Mouse (Mus musculus) Patski (cell line): ENCODE measurements around the gene Yipf2. TPM values are rescaled to one million over a fixed set of nuclear protein-coding genes. Genes with fewer than 3 reads are reported as not detected.
A peak's percentile ranks its signal among the peaks of the same experiment; 100 is the strongest.

Source experiments
- ATAC-seq: fragments of 100-300 bp; one replicate; pipeline ENCODE4 v1.8.0; 2021
- CTCF ChIA-PET: fragments of 350-600 bp; sonication (Branson Sonifier 250); formaldehyde crosslinking; loops from one replicate; lab custom pipeline; 2022; ENCODE audit warnings: inconsistent platforms; lab: Charles Lee
- POLR2A ChIA-PET: fragments of 350-600 bp; sonication (Branson Sonifier 250); formaldehyde crosslinking; loops from one replicate; lab custom pipeline; 2022; ENCODE audit warnings: antibody characterized with exemption, inconsistent platforms; lab: Charles Lee
- DNase-seq: peaks from one replicate; pipeline ENCODE4 v3.0.0-alpha.2; 2011; ENCODE audit warnings: low read depth, low spot score
- H3K27me3 ChIP-seq: fragments of 371-371 bp; one replicate; pipeline ENCODE4 v1.5.1; 2021
- CTCF ChIP-seq: fragments of 100-300 bp; IDR thresholded peaks from one replicate; pipeline ENCODE4 v1.5.1; 2021
- in situ Hi-C: fragments of 300-500 bp; cut with MboI; formaldehyde crosslinking; loops from 3 replicates; pipeline ENCODE4 v1.11.1; 2018; ENCODE audit warnings: low pct_unique_long_range_greater_than_20kb, mixed read lengths
- polyA plus RNA-seq: library from polyadenylated mRNA; unstranded; gene quantifications from one replicate; pipeline ENCODE4 v1.2.3, GENCODE M21; 2021

Yipf2 gene
- polyA plus RNA-seq = 39.0 TPM

DNA sequence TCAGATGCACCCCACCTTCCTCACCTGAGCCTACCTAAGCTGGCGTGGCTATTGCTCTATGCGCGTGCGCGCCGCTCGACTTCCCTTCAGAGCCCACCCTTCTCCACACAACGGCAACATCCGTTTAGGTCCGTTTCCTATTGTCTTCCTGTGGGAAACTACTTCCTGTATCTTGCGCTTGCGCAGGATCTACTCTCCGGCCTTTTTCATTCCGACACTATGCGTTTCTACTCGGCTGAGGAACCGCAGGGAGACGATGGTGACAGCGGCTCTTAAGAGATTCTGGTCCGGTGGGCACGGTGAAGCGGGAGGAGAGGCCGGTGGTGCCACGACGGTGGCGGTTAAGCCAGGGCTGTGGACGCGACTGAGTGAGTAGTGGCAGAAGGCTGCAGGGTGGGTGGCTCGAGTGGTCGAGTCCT lies at the start of gene Yipf2, which contains the start of gene Timm29:
TSS of gene Yipf2 (minus strand) at position 126 of the 419 bp plus-strand sequence.
TSS of gene Timm29 (plus strand) at position 20 of the 419 bp plus-strand sequence.
- TF ChIP-seq CTCF = no peak
- in situ Hi-C loops = loop anchor here (5.0 kb wide), 1 partner anchor 45 kb away; the partner anchor contains the start of gene Carm1
- ChIA-PET CTCF (interaction anchor here (1.0 to 1.8 kb wide), 2 partner anchors 9 to 47 kb away, joined by 5 to 6 read pairs; no protein-coding TSS in a partner anchor), POLR2A (interaction anchor here (0.8 kb wide), 1 partner anchor 10 kb away, joined by 5 read pairs; no protein-coding TSS in a partner anchor)
- peak; percentile 68 for ATAC-seq
- peak; percentile 90 for DNase-seq
- no peaks in the 10 kb centered on the region for H3K27me3 ChIP-seq

GRCm38 (mm10) chr9:21639031-21639430 lies 46.4 kb upstream of the Yipf2 start:
- no peaks in the 10 kb centered on the region for H3K27me3 ChIP-seq
- ChIA-PET POLR2A (interaction anchor here (0.7 kb wide), 1 partner anchor 90 kb away, joined by 4 read pairs; no protein-coding TSS in a partner anchor), CTCF (no interaction called here)
- ATAC-seq (no peak), DNase-seq (no peak)
- in situ Hi-C loops = no loop called here
- TF ChIP-seq CTCF = no peak

DNA sequence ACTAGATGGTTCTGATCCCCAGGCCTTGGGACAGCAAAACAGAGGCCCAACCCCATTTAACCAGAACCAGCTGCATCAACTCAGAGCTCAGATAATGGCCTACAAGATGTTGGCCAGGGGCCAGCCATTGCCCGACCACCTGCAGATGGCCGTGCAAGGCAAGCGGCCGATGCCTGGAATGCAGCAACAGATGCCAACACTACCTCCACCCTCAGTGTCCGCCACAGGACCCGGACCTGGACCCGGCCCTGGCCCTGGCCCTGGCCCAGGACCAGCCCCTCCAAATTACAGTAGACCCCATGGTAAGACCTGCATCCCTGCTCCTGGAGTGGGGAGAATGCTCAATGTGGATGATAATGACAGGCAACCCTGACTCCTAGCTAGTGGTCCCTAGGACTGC lies 43.0 kb upstream of the Yipf2 start:
- no peak for DNase-seq
- ATAC-seq = no peak

GRCm38 (mm10) chr9:21633106-21633505 lies 40.5 kb upstream of the Yipf2 start:
- no peaks in the 10 kb centered on the region for H3K27me3 ChIP-seq
- in situ Hi-C loops = no loop called here
- POLR2A ChIA-PET = no interaction called here
- TF ChIP-seq CTCF = no peak
- CTCF ChIA-PET = interaction anchor here (1.2 to 1.8 kb wide), 2 partner anchors 12 to 13 kb away, joined by 3 to 6 read pairs; no protein-coding TSS in a partner anchor
- ATAC-seq (no peak), DNase-seq (no peak)

More for the DNA sequence above, 43.0 kb upstream of the Yipf2 start:
- H3K27me3 ChIP-seq = no peaks in the 10 kb centered on the region
- ChIA-PET CTCF (interaction anchor here (1.0 to 1.3 kb wide), 2 partner anchors 10 to 12 kb away, joined by 3 read pairs; no protein-coding TSS in a partner anchor), POLR2A (interaction anchor here (0.6 to 1.4 kb wide), 2 partner anchors 8 to 14 kb away, joined by 5 read pairs; no protein-coding TSS in a partner anchor)
- no peak for TF ChIP-seq CTCF
- in situ Hi-C loops = no loop called here

GRCm38 (mm10) chr9:21630673-21631072 lies 38.0 kb upstream of the Yipf2 start:
- H3K27me3 ChIP-seq = no peaks in the 10 kb centered on the region
- no peak for TF ChIP-seq CTCF
- ChIA-PET CTCF (interaction anchor here (0.9 to 1.4 kb wide), 5 partner anchors 17 to 154 kb away, joined by 3 to 7 read pairs (median 3); no protein-coding TSS in a partner anchor), POLR2A (no interaction called here)
- in situ Hi-C loops = no loop called here
- ATAC-seq = peak; percentile 39
- no peak for DNase-seq

DNA sequence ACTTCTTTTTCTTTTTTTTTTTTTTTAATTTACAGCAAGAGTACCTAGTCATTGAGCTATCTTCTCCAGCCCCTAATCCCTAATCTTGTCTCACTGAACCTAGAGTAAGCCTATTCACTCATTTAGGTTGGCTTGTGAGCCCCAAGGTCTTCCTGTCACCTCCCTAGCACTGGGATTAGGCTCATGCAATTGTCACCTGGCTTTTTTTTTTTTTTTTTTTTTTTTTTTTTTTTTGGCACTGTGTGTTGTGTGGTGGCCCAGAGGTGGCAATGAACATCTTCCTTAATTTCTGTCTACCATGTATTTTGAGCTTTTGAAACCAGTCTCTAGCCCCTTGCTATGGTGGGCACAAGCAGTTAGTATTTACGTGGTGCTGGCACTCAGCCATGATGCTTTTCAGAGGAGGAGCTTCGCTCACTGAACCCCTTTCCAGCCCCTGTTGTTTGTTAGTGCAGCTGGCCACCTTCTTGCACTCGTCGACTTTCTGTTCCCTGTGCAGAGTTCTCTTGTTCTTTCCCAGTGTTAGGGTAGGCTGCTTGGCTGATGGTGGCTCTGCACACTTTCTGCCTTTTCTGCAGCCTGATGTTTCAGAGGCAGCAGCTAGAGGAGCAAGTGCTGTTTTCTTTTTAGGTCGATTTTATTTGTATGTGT lies 34.6 kb upstream of the Yipf2 start:
- ChIA-PET CTCF (interaction anchor here (1.0 to 2.3 kb wide), 4 partner anchors 9 to 54 kb away, joined by 3 to 9 read pairs (median 3); no protein-coding TSS in a partner anchor), POLR2A (interaction anchor here (0.7 to 1.5 kb wide), 2 partner anchors 9 to 201 kb away, joined by 5 to 6 read pairs; no protein-coding TSS in a partner anchor)

GRCm38 (mm10) chr9:21626571-21626970 lies 33.9 kb upstream of the Yipf2 start:
- DNase-seq (no peak), ATAC-seq (no peak)
- in situ Hi-C loops = no loop called here
- ChIA-PET CTCF (interaction anchor here (0.7 to 1.1 kb wide), 3 partner anchors 8 to 44 kb away, joined by 3 read pairs; no protein-coding TSS in a partner anchor), POLR2A (interaction anchor here (1.5 kb wide), 1 partner anchor 10 kb away, joined by 5 read pairs; no protein-coding TSS in a partner anchor)
- no peaks in the 10 kb centered on the region for H3K27me3 ChIP-seq
- TF ChIP-seq CTCF = peak; percentile 67

More for the DNA sequence above, 34.6 kb upstream of the Yipf2 start:
- ATAC-seq = no peak
- DNase-seq = no peak
- in situ Hi-C loops = no loop called here
- no peak for TF ChIP-seq CTCF
- H3K27me3 ChIP-seq = no peaks in the 10 kb centered on the region

- TF ChIP-seq CTCF = no peak
- ATAC-seq (no peak), DNase-seq (no peak)
- in situ Hi-C loops = no loop called here
- ChIA-PET CTCF (interaction anchor here (0.7 to 1.3 kb wide), 3 partner anchors 21 to 27 kb away, joined by 3 to 6 read pairs (median 3); no protein-coding TSS in a partner anchor), POLR2A (interaction anchor here (0.8 kb wide), 1 partner anchor 10 kb away, joined by 3 read pairs; the partner anchor contains the start of gene Smarca4)
- no peaks in the 10 kb centered on the region for H3K27me3 ChIP-seq
Measured at GRCm38 (mm10) chr9:21625342-21626339, 33.0 kb upstream of the Yipf2 start.

- TF ChIP-seq CTCF = no peak
- in situ Hi-C loops = no loop called here
- CTCF ChIA-PET = interaction anchor here (0.9 kb wide), 1 partner anchor 12 kb away, joined by 3 read pairs; no protein-coding TSS in a partner anchor
Measured at GRCm38 (mm10) chr9:21622676-21623075, 30.0 kb upstream of the Yipf2 start.

DNA sequence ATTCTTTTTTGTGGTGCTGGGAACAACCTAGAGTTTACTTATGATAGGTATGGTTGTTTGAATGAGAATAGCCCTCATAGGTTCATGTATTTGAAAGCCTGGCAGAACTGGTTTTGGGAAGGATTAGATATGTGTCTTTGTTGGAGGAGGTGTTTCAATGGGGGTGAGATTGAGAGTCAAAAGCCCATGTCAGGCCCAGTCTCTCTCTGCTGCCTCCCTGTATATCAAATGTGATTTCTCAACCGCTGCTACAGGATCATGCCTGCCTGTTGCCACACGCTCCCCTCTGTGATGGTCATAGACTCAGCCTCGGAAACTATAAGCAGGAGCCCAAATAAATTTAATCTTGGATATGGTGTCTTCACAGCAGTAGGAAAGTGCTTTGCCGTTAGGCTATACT lies 27.6 kb upstream of the Yipf2 start:
- no peak for ATAC-seq
- DNase-seq = no peak
- in situ Hi-C loops = no loop called here
- CTCF ChIA-PET = no interaction called here
- H3K27me3 ChIP-seq = no peaks in the 10 kb centered on the region
- no peak for TF ChIP-seq CTCF
- POLR2A ChIA-PET = no interaction called here

More at GRCm38 (mm10) chr9:21622676-21623075, 30.0 kb upstream of the Yipf2 start:
- ATAC-seq = no peak
- no peaks in the 10 kb centered on the region for H3K27me3 ChIP-seq
- DNase-seq = no peak
- POLR2A ChIA-PET = no interaction called here
